Mouse (Mus musculus): ENCODE data around the gene Dus1l.

DNA sequence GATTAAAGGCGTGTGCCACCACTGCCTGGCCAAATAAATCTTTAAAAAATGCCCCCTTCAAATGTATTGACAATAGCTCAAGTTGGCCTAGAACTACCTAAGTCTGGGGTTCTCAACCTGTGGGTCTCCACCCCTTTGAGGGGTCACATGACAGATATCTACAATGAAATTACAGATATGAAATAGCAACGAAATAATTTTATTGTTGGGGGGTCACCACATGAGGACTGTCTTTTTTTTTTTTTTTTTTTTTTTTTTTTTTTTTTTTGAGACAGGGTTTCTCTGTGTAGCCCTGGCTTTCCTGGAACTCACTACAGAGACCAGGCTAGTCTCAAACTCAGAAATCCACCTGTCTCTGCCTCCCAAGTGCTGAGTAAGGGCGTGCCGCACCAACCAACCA is 48.1 kb upstream of the Dus1l start:
- TF ChIP-seq CTCF (conservative IDR thresholded peaks at IDR 0.05 in 1 of 2, IDR thresholded peaks at IDR 0.05 in 1 of 2; ENCODE audit: low read depth in 2 of 2, low read length in 2 of 2) (no peak), POLR2A (IDR thresholded peaks at IDR 0.05; ENCODE audit: low read depth, low read length) (no peak), KAT2A (IDR thresholded peaks at IDR 0.05; ENCODE audit: insufficient replicate concordance, low read length) (no peak), USF2 (conservative IDR thresholded peaks at IDR 0.05; ENCODE audit: low read depth, low read length) (no peak), HCFC1 (IDR thresholded peaks at IDR 0.05; ENCODE audit: low read depth, low read length) (no peak), SMC3 (IDR thresholded peaks at IDR 0.05; ENCODE audit: low read depth, low read length) (no peak), EP300 (IDR thresholded peaks at IDR 0.05; ENCODE audit: low read length) (no peak)
